Mouse (Mus musculus) T-cell, adult 2 months (primary cell): ENCODE measurements at regions not wholly inside any gene's neighbourhood (a gene's known extent, or its start where the extent isn't known, plus 50 kb on each side); places are given as distances from the start of the nearest gene placed in this dataset.
"Not testable (repeated sequence)": the region's sequence is repeated elsewhere in the genome, so short reads cannot be mapped to it uniquely, and the experiment has no call there.

ENCODE experiments used
- DNase-seq: peaks from one replicate; pipeline ENCODE4 v3.0.0; 2022; ENCODE audit warnings: low spot score

- no peak for DNase-seq
Observed at GRCm38 (mm10) chr16:51169294-51169693, 578.3 kb upstream of the Ccdc54 start.

DNA sequence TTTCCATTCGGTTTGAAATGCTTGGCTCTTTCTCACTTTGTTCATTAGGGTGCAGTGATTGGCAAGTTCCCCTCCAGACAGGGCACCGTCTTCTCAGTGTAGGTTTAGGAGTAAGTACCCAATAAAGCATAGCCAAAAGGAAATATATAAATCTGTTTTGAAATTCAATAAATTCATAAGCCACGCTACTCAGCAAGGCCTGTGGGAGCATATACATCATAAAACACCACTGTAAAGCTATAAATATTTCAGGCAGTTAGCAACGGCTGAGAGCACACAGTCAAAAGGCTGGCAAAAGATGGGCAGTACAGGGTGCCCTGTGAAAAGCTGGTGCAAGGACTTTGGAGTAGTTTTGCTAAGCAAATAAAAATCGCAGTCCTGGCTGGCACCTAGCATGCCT, 569.8 kb upstream of the Ccdc54 start:
- DNase-seq, result no peak

DNA sequence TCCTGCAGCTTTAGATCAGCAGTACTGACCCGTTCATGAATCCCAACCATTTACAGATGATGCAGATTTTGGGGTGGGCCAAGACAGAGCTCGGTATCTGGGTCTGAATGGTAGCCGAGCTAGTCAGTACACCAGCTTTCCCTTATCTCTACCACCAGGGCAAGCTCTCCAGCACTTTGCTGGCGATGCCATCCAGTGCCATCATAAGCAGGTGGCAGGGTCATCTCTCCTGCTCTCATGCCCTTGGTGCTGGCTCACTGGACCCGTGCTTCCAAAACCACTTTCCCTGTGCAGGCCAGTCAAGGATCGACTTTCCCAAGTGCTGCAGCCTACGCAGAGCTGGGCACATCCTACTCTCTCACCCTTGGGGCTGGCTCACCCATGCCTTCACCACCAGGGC, 547.6 kb upstream of the Ccdc54 start:
- no peak for DNase-seq

DNA sequence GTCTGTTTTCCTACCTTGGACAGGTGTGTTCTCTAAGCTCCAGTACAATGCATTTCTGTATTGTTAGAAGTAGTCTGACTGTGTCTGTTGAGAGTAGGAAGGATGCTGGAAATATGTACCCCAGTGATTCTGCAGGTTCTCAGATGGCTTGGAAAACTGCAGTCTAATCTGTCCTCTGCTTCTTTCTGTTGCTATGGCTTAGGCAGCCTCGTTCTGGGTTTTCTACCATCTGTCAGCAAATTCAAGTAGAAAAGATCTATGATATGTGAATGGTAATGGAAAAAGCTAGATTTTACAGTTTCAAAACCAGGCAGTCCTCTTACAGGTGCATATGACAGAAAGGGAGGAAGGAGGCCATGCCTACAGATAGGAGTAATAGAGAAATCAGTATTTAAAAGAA, 528.9 kb upstream of the Ccdc54 start:
- no peak for DNase-seq

DNA sequence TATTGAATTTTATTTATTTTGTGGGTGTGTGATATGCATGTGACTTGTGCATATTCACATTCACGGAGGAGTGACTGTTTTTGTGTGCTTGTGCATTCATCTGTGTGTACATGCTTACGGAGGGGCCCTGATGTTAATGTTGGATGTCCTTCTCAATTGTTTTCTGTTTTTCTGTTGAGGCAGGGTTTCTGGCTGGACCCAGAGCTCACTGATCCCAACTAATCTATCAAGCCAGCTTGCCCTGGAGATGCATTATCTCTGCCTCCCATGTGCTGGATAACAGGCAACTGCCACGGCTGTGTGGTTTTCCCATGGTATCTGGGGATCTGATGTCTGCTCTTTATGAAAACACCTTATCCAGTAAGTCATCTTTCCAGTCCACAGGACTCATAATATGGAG, 527.4 kb upstream of the Ccdc54 start:
- no peak for DNase-seq

DNA sequence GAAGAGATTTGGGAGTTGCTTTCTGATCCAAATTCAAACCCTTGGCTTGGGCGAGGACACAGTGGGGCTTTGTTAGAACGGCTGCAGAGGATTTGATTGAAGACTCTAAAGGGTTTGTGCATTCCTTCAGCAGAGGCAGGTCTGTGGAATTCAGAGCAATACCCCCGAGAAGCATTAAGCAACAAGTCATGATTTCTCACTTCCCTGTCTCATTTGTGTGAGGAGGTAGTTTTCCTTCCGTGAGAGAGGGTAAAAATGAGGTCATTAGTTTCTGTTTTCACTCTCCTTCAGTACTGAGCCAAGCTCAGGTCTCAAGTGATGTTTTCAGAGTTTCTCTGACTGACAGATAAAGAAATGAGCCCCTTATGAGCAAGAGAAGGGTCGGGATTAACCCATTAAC, 526.9 kb upstream of the Ccdc54 start:
- no peak for DNase-seq

- no peak for DNase-seq
Observed at GRCm38 (mm10) chr16:51109864-51110263, 518.9 kb upstream of the Ccdc54 start.

DNA sequence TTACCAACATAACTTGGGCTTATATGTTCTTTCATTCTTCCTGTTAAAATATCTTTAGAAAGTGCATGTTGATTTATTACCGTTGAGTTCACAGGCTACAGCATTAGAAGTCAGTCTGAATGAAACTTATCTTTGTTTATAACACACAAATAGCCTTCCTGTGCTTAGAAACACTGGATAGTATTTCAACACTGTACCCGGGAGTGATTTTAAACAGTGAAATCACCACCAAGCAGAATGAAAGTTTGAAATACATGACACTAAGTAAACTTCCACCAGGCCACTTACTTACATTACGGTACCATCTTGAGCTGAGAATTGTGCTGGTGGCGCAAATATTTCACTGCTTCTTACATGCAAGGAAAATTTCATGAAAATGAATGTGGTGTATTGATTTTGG, 516.5 kb upstream of the Ccdc54 start:
- DNase-seq, result no peak

GRCm38 (mm10) chr16:51086556-51086955, 495.6 kb upstream of the Ccdc54 start:
- no peak for DNase-seq

GRCm38 (mm10) chr16:51080146-51080545, 489.2 kb upstream of the Ccdc54 start:
- DNase-seq, result no peak

DNA sequence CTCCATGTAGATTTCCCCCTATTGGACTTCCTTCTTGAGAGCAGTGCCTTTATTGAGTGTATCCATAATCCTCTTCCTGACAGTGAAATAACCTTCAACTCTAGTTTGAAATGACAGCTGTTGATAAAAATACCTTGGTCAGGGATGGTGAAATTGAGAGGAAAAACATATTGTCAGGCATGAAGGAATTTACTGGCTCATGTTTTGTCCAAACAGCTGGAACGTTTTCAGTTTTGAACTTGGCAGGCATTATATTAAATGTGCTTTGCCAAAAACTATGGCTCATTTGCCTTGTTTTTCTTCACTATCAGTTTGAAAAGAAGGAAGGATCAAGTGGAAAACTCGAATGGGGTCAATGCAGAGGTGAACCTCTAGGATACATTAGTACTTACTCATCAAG, 457.7 kb upstream of the Ccdc54 start:
- DNase-seq, result no peak

DNA sequence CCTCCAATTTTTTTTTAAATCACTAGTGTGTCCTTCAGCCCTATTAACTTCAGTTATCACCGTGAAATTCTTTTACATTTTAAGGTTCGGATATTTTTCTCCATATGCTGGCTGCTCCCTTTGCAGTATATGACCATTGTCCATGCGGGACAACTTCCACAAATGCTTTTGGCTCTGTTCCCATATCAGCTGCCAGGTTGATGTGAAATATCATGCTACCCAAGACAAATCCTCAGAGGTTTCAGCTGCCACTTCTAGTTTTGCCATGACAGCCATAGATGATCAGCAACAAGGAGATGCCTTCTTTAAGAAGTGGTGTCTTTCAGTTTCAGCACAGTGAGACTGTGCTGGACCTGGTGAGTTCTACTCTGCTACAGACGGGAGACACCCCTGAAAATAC, 457.2 kb upstream of the Ccdc54 start:
- no peak for DNase-seq

- no peak for DNase-seq
Observed at GRCm38 (mm10) chr16:51041311-51041710, 450.4 kb upstream of the Ccdc54 start.

DNA sequence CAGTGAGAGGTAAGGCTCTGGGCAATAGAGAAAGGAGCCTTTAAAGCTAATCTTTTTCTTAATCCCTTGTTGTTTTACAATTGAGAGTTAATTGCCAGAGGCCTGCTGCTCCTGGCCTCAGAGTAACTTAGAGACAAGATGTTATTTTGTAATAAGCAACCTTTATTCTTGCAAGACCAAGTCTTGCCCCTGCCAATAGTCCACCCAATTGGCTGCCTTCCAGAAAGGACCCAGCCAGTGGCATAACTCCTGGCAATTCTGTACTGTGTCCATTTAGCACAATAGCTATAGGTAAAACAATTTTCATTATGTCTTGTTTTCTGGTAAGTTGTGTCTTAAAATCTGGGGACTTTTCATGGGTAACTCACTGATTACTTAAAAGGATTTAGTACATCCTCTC, 411.9 kb upstream of the Ccdc54 start:
- DNase-seq, result no peak

DNA sequence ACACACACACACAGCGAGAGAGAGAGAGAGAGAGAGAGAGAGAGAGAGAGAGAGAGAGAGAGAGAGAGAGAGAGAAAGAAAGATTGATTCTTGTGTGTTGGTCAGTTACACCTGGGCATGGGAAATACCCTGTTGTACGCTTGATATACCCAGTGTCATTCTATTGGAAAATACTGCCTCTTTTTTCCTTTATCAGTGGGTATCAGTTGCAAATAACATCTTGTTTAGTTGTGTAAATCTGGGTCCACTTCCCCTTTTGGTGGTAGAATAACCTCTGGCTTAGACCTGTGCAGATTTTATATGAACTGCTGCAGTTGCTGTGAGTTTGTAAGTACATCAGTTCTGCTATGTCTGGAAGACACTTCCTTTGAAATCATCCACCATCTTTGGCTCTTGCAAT, 373.4 kb upstream of the Ccdc54 start:
- DNase-seq, result no peak

- DNase-seq, result no peak
Observed at GRCm38 (mm10) chr16:50944091-50944490, 353.1 kb upstream of the Ccdc54 start.

DNA sequence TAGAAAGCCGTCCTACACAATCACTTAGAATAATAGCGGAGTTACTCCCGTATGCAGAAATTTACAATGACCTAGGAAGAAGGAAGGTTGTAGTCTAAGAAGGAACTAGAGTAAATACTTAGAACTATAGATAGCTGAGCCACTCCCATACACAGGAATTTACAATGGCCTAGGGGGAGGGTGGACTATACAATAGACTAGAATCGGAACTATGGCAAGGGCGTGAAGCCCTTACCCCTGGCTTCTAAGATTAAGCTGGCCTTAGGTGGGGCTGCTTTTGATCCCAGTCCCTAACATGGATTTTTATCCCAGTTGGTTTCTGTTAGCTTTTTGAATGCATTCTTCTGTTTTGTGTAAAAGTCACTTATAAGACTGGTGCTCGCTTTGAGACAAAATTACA, 352.6 kb upstream of the Ccdc54 start:
- DNase-seq, result not testable (repeated sequence)

GRCm38 (mm10) chr16:50942291-50942690, 351.3 kb upstream of the Ccdc54 start:
- no peak for DNase-seq

- no peak for DNase-seq
Observed at GRCm38 (mm10) chr16:50939316-50939715, 348.4 kb upstream of the Ccdc54 start.

DNA sequence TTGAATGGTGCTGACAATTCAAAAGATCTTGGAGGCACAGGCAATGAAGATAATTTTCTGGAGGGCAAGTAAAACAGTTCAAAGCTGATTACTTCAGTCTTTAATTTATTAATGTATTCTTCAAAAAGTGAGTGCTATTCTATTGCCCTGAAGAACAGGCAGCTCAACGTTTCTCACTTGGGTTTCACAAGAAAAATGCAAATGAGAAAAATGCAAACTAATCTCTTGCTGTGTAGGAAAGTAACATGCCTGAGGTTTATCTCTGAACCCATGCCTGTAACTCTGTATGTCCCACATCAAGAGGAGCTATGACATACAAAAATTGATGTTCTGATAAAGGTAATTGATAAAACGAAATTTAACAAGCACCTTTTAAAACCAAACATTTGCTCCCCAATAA, 316.8 kb upstream of the Ccdc54 start:
- no peak for DNase-seq

DNA sequence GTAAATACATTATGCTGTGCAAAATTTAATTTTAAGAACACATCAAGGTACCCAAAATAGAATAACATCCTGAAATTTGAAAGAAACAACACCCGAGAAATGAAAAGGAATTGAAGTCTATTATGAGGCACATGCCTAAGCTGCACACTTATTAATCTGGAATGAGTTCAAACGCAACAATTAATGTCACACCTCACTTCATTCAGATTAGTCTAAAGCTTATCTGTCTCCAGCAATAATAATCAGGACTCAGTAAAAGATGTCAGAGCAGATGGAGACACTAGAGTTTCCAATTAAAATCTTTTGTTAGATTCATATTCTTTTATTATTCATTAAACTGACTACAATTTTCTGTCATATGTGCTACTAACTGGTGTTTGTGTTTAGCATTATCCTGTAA, 308.2 kb upstream of the Ccdc54 start:
- no peak for DNase-seq

- DNase-seq, result no peak
Observed at GRCm38 (mm10) chr16:50877926-50878325, 287.0 kb upstream of the Ccdc54 start.

DNA sequence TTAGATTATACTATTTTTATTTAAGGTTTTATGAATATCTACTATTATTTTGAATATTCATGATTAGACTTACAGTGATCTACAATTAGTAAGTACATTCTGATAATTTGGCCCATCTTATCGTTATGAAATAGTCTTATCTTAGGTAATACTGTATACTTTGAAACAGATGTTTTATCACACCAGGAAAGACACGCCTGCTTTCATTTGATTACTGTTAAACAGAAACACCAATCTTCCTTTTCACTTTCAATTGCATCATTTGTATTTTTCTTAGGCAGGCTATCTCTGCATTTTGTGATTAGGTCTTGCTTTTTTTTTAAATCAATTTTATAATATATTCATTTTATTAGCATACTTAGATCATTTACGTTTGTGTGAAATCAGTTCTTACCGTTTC, 280.4 kb upstream of the Ccdc54 start:
- no peak for DNase-seq

DNA sequence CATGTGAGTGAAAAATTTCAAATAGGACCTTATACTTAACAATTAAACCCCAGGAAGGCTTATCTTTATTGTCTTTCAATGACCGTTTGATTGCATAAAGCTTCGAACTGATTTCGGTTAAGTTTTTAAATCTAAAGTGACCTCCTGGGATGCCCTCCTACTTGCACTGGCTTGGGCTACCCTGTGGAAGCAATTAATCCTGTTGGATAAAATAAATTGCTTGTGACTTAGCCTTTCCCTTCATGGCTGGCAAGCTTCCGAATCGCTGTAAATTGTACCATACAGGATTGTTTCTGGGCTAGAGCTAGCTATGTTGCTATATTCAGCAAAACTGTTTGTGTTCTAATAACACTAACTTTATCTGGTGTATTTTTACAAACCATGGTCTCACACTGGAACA, 272.6 kb upstream of the Ccdc54 start:
- no peak for DNase-seq

DNA sequence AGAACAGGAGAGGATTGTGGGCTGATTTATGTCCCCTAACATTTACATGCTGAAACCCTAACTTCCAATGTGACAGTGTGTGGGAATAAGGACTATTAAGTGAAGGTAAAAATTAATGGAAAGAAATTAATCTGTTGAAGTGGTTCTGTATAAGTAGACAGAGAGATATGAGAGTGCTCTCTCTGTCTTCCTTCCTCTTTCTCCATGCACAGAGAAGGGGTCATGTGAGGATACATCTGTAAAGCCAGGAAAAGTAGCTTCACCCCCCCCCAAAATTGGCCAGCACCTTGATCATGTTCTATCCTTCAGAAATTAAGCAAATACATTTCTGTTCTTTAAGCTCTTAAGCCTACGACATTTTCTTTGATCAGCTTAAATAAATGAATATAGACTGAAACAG, 268.6 kb upstream of the Ccdc54 start:
- no peak for DNase-seq
